Mouse (Mus musculus): ENCODE data around the gene Srsf10. TPM values are rescaled to one million over a fixed set of nuclear protein-coding genes. Genes with fewer than 3 reads are reported as not detected.

Gene Srsf10
- 100 to 1,000 TPM; 100 to 109 TPM for total RNA-seq (2023)

GRCm38 (mm10) chr4:135855536-135856222, at the start of gene Srsf10:
Srsf10 (plus strand) TSS chr4:135855747.

GRCm38 (mm10) chr4:135873526-135874202, 18.1 kb downstream of the Srsf10 start, which contains the start of gene Pnrc2:
Pnrc2 (minus strand) TSS chr4:135873850.

GRCm38 (mm10) chr4:135895071-135895571, 39.6 kb downstream of the Srsf10 start, which contains the start of gene Cnr2:
Cnr2 (plus strand) TSS chr4:135895394.

Other genes with a start within 250 kb of the Srsf10 start
- under 1 TPM in 1 of 2 experiments, not detected in 1; 0.73 TPM for gene Ifnlr1, start 169.5 kb upstream of the Srsf10 start, total RNA-seq (2023)
- not detected for gene Il22ra1, start 127.6 kb upstream of the Srsf10 start, total RNA-seq (2023)
- gene Myom3, start 96.0 kb upstream of the Srsf10 start, total RNA-seq (2023): under 1 TPM in 1 of 2 experiments, not detected in 1; 0.24 TPM
- gene Pnrc2, start 18.1 kb downstream of the Srsf10 start, total RNA-seq (2023): 100 to 1,000 TPM; 137 to 150 TPM
- 10 to 100 TPM; 16.9 to 20.3 TPM for gene Cnr2, start 39.6 kb downstream of the Srsf10 start, total RNA-seq (2023)
- 100 to 1,000 TPM; 186 to 202 TPM for gene Fuca1, start 65.0 kb downstream of the Srsf10 start, total RNA-seq (2023)
- 10 to 100 TPM; 59.2 to 65.1 TPM for gene Hmgcl, start 90.7 kb downstream of the Srsf10 start, total RNA-seq (2023)
- 1 to 10 TPM; 7.9 to 9.4 TPM for gene Gale, start 108.0 kb downstream of the Srsf10 start, total RNA-seq (2023)
- 10 to 100 TPM; 93.1 to 95.1 TPM for gene Lypla2, start 116.9 kb downstream of the Srsf10 start, total RNA-seq (2023)
- 10 to 100 TPM; 23.2 to 23.9 TPM for gene Pithd1, start 131.5 kb downstream of the Srsf10 start, total RNA-seq (2023)
- gene Eloa, start 166.0 kb downstream of the Srsf10 start, total RNA-seq (2023): 10 to 100 TPM; 67.4 to 70.3 TPM
- gene Rpl11, start 197.7 kb downstream of the Srsf10 start, total RNA-seq (2023): 100 to 1,000 TPM; 643 to 744 TPM